Mouse (Mus musculus) skeletal muscle tissue, postnatal 0 days (tissue): Measurements from ENCODE around the gene Poldip3. TPM values are rescaled to one million over a fixed set of nuclear protein-coding genes. Genes with fewer than 3 reads are reported as not detected.

Experiments used
- polyA plus RNA-seq: library from polyadenylated mRNA; unstranded; fragments of >200 nt; fragmentation: Nextera tagmentation; extraction: Ambion mirVana; gene quantifications from 2 replicates; pipeline ENCODE4 v1.2.1, GENCODE M21; 2015

The Poldip3 gene
- polyA plus RNA-seq, result 42.4 and 44.8 TPM in 2 replicates

DNA sequence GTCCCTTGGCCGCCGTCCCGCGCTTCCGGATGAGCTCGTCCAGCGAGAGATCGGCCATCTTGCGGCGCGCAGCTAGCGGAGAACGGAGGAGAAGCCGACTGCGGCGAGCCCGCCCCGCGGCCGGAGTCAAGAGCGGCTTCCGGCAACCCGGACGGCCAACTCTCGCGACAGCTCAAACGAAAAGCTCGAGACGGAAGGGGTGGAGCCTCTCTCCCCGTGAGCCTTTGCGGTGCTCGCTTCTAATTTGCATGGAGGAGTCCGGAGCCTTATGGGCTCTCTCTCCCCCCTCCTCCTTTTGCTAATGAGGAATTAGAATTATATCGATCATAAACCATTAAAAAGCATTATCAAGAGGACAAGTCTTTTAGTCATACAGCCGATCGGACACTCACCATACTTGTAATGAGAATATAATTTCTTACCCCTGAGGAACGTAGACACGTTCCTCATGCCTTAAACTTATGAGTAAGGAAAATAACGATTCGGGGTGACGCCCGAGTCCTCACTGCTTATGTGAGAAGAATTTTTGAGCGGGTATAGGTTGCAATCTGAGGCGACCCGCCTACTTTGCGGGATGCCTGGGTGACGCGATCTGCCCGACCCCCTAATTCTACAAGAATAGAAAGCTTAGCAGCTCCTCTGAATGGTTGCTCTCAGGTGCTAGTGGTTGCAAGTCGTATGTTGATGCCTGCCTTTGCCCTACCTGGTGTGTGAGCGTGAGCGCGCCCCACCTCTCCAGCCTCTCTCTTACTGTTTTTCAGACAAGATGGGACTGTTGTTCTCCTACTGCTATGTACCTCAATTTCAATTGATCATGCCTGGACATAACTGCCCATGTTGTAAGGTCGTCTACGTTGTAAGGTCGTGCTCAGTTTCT is at the start of gene Poldip3:
Poldip3 (minus strand) TSS at position 189 of the 877 bp plus-strand sequence.

DNA sequence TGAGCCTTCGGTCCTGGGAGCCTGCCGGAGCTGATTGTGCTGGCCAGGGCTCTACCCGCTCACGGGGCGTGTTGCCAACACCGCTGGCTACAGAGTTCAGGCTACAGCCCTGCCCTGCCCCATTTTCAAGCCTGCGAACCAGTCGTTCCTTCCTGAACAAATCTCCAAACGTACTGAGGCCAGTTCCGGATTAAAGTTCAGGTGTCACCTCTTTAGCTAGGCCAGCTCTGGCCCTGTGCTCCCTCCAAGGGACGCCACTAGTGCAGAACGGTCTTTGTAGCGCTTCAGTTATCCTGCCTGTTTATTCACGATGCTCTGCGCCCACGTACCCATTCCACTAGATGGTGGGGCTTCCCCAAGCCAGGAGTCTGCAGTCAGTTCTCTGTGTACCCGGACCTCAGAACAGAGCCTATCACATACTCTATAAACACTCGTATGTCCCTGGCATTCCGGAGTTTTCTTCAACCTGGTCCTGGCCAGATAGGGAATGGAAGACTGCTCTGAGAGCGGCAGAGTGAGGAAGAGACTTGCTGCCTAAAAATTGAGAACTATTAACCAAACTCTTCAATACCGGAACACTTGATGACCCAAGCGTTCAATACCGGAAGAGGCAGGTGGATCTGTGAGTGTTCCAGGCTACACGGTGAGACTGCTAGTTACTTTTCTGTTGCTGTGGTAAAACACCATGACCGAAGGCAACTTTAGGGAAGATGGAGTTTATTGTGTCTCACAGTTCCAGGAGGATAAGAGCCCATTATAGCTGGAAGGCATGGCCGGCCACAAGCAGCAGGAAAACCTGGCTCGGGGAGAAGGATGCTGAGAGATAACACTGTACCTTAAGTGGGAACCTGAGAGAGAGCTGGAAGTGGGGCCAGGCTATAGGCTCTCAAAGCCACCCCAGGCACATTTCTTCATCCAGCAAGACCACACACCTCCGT is 23.6 kb upstream of the Poldip3 start, which contains the start of gene Cyb5r3:
Cyb5r3 (minus strand) TSS at position 101 of the 938 bp plus-strand sequence.

DNA sequence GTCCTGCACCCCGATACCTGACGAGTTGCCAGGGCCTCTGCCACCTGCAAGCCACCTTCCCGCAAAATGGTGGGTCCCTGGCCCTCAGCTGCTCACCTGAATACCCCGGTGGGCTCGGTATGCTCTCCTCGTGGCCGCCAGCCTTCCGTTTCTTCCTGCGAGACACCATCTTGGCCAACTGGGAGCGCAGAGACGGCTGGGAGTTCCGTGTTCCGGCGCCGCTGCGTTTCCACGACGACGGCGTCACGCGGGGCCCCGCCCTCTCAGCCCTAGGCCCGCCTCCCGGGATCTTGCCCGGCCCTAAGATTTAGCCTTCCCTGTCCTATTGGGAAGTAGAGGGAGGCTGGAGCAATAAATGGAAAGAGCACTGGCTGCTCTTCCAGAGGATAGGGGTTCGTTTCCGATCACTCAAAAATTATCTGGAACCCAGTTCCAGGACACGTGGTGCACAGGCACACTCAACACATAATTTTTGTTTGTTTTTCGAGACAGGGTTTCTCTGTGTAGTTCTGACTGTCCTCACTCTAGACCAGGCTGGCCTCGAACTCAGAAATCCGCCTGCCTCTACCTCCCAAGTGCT is 26.5 kb downstream of the Poldip3 start, which contains the start of gene Rrp7a:
Rrp7a (minus strand) TSS at position 236 of the 580 bp plus-strand sequence.

DNA sequence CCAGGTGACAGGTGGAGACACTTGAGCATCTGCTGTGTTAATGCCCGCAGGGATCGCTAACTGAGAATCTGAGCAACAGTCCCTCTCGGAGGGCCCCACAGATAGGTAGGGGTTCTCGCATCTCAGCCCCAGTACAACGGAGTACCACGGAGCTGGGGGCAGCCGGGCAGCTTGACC is 59.9 kb downstream of the Poldip3 start, which contains the start of gene Serhl:
Serhl (plus strand) TSS at position 78 of the 177 bp plus-strand sequence.

Other genes starting within 250 kb of the Poldip3 start
- 2.3 and 2.7 TPM in 2 replicates for gene Tcf20, start 161.5 kb downstream of the Poldip3 start, polyA plus RNA-seq
- gene Nfam1, start 116.1 kb downstream of the Poldip3 start, polyA plus RNA-seq, result 2.4 and 3.1 TPM in 2 replicates
- gene Serhl, start 59.9 kb downstream of the Poldip3 start, polyA plus RNA-seq, result 43.1 and 49.8 TPM in 2 replicates
- gene Rrp7a, start 26.6 kb downstream of the Poldip3 start, polyA plus RNA-seq, result 31.1 and 32.3 TPM in 2 replicates
- gene Cyb5r3, start 23.2 kb upstream of the Poldip3 start, polyA plus RNA-seq, result 140 and 153 TPM in 2 replicates
- 5.2 and 5.5 TPM in 2 replicates for gene A4galt, start 102.4 kb upstream of the Poldip3 start, polyA plus RNA-seq
- gene Arfgap3, start 200.9 kb upstream of the Poldip3 start, polyA plus RNA-seq, result 26.4 and 27.2 TPM in 2 replicates